Mouse (Mus musculus) inflammation-experienced regulatory T-cells, adult 16 weeks (primary cell): ENCODE results near the gene Cyld. TPM values are rescaled to one million over a fixed set of nuclear protein-coding genes. Genes with fewer than 3 reads are reported as not detected.

Experiments used
- polyA plus RNA-seq: library from polyadenylated mRNA; unstranded; fragments of 100-300 nt; shearing (Covaris generic); gene quantifications from one replicate; pipeline ENCODE4 v1.2.1, GENCODE M21; 2017

Cyld gene
- 192 TPM for polyA plus RNA-seq

DNA sequence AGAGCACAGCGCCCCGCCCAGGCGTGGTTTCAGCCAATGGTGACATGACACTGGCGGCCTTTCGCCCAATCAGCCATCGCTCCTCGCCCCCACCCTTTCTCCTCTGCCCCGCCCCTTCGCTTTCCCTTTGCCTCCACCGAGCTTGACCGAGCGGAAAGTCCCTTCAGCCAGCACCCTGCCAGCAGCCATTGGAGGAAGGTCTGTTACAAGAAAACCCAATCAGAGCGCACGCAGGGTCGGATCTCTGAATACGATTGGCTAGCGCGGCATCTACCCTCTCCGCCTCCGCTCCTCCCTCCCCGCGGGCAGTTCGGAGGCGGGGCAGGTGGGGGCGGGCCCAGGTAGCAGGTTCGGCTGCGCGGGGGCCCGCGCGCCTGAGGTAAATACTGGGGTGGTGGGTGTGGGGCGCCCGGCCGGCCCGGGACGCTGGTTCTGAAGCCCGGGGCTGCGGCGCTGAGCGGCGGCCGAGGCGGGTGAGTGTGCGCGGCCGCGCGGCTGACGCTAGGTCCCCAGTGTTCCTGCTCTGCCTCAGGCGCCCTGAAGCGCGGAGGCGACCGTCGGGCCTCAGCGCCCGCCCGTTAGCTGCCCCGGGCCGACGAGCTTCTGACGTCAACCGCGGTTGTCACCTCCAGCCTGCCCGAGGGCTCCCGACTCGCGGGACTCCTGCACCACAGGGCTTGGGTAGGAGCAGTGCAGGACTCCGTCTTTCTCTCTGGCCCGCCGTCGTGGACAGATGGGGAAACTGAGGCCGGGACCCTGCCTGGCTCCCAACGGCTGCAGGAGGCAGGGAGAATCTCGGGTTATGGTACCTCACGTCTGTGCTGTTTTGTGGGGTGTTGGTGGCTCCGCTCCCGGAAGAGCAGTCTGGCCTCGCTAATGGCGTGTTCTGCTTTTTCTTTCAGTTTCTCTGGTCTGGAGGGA, at the start of gene Cyld:
TSS of gene Cyld (plus strand) at position 308 of the 921 bp plus-strand sequence.

Other genes with a start within 250 kb of the Cyld start
- not detected for gene Nkd1, start 175.7 kb upstream of the Cyld start, polyA plus RNA-seq
- gene Snx20, start 60.9 kb upstream of the Cyld start, polyA plus RNA-seq: 13.8 TPM
- gene Nod2, start 49.7 kb upstream of the Cyld start, polyA plus RNA-seq: 0.78 TPM